Comparison of ENCODE assay signal across 23 mouse cellular contexts in genomic region chr15:95872447-95872846, GRCm38 (mm10).
A peak's percentile ranks its signal among the peaks of the same experiment; 100 is the strongest.
DNase-seq lines count a peak whose midpoint lies in the region; ATAC-seq and TF ChIP-seq lines count a peak whose summit lies in the region.
"Had no signal": no experiment of that assay in that cellular context is flagged by ENCODE, and none has a peak within 500 bp of the region (broad histone marks: within the 10 kb centered on the region; RNA-seq: fewer than 3 reads in every experiment).

No protein-coding gene starts in this region.

- intact Hi-C loops in left cerebral cortex, postnatal 36 days (cut with DNase I), result no loop called here

- WGBS in liver, embryonic 11.5 days, result 43% methylated on average over 8 of the region's 8 CpGs
- WGBS in liver, embryonic 14.5 days (ENCODE audit: insufficient replicate concordance), result 26% methylated on average over 8 of the region's 8 CpGs

- no peaks in the 10 kb centered on the region for H3K9me3 ChIP-seq in liver, embryonic 11.5 days (ENCODE audit: control insufficient read depth, low read length)
- H3K9me3 ChIP-seq in liver, embryonic 14.5 days (ENCODE audit: control insufficient read depth, low read length), result no peaks in the 10 kb centered on the region
- H3K9me3 ChIP-seq: embryonic facial prominence, embryonic 13.5 days; forebrain, embryonic 15.5 days; heart, embryonic 13.5 days; hindbrain, embryonic 12.5 days had no signal

- H3K36me3 ChIP-seq in liver, embryonic 11.5 days (ENCODE audit: control insufficient read depth, insufficient read depth, low read length), result no peaks in the 10 kb centered on the region
- H3K36me3 ChIP-seq in liver, embryonic 14.5 days (replicated peaks; ENCODE audit: control insufficient read depth, insufficient read depth, low read depth), result no peaks in the 10 kb centered on the region
- H3K36me3 ChIP-seq: embryonic facial prominence, embryonic 13.5 days; forebrain, embryonic 15.5 days; heart, embryonic 13.5 days; hindbrain, embryonic 12.5 days had no signal

- H3K4me3 ChIP-seq in liver, embryonic 11.5 days (ENCODE audit: low read depth, low read length), result no peak overlapping the region
- no peak overlapping the region for H3K4me3 ChIP-seq in liver, embryonic 14.5 days (ENCODE audit: insufficient read depth in 1 of 2, low read depth in 2 of 2, low read length in 2 of 2)
- H3K4me3 ChIP-seq: embryonic facial prominence, embryonic 13.5 days; forebrain, embryonic 15.5 days; hindbrain, embryonic 12.5 days had no signal

- peak overlapping the region; percentile 22; the same call in 1 of the 2 replicates for H3K27ac ChIP-seq in liver, embryonic 11.5 days (ENCODE audit: low read depth, low read length)
- H3K27ac ChIP-seq in liver, embryonic 14.5 days, result no peak overlapping the region
- H3K27ac ChIP-seq: embryonic facial prominence, embryonic 13.5 days; forebrain, embryonic 15.5 days; hindbrain, embryonic 12.5 days had no signal

- ATAC-seq in liver, embryonic 11.5 days (replicated peaks; ENCODE audit: low FRiP score), result peak; percentile 38; the same call in 1 of the 2 replicates
- peak; percentile 59 for ATAC-seq in common myeloid progenitor, adult 5-6 weeks (replicated peaks; ENCODE audit: low read depth, poor library complexity, severe bottlenecking)
- ATAC-seq in liver, embryonic 14.5 days (ENCODE audit: insufficient read depth), result peak; percentile 32; the same call in 1 of the 2 replicates
- ATAC-seq: activated CD4-positive, CD25-positive, alpha-beta regulatory T cell, adult 4 months; forebrain, embryonic 15.5 days; hindbrain, embryonic 16.5 days; inflammation-experienced regulatory T-cells, adult 6 months had no signal

- H3K9ac ChIP-seq in liver, embryonic 11.5 days (ENCODE audit: low read depth, low read length), result no peak overlapping the region
- H3K9ac ChIP-seq in liver, embryonic 14.5 days (replicated peaks), result no peak overlapping the region
- H3K9ac ChIP-seq: embryonic facial prominence, embryonic 13.5 days; forebrain, embryonic 15.5 days; hindbrain, embryonic 12.5 days had no signal

- no peaks in the 10 kb centered on the region for H3K27me3 ChIP-seq in liver, embryonic 11.5 days (replicated peaks; ENCODE audit: control insufficient read depth, insufficient read depth, low read length)
- no peaks in the 10 kb centered on the region for H3K27me3 ChIP-seq in liver, embryonic 14.5 days (ENCODE audit: control insufficient read depth, insufficient read depth, low read length)
- H3K27me3 ChIP-seq: CH12.LX; embryonic facial prominence, embryonic 13.5 days; forebrain, embryonic 15.5 days; heart, embryonic 13.5 days; hindbrain, embryonic 12.5 days; Patski had no signal

- DNase-seq in heart, adult 11 months, result peak; percentile 23
- no peak for DNase-seq in heart, postnatal 4 days
- DNase-seq in liver, embryonic 11.5 days (ENCODE audit: low spot score), result no peak
- no peak for DNase-seq in liver
- no peak for DNase-seq in liver, embryonic 14.5 days (ENCODE audit: low read depth in 3 of 3, low spot score in 3 of 3)
- DNase-seq in left cerebral cortex, postnatal 36 days (ENCODE audit: low spot score in 2 of 2), result no peak
- no peak for DNase-seq in neural tube, embryonic 10.5 days (ENCODE audit: extremely low spot score, low spot score)
- DNase-seq: adrenal gland, postnatal 14 days; cerebellum, adult 11-12 months; cerebellum, adult 9-10 months; cerebellum, postnatal 25 days; gastrocnemius, postnatal 10 days; heart, postnatal 36 days had no signal

- peaks cover 11% of the 10 kb centered on the region for H3K4me1 ChIP-seq in liver, embryonic 11.5 days (replicated peaks; ENCODE audit: control insufficient read depth, insufficient read depth, low read length)
- H3K4me1 ChIP-seq in liver, embryonic 14.5 days (replicated peaks; ENCODE audit: control insufficient read depth in 2 of 2, insufficient read depth in 2 of 2, low read length in 1 of 2), result peaks cover 10 to 15% of the 10 kb centered on the region in 2 experiments
- H3K4me1 ChIP-seq: forebrain, embryonic 15.5 days; hindbrain, embryonic 12.5 days had no signal

- no peak overlapping the region for H3K4me2 ChIP-seq in liver, embryonic 11.5 days
- H3K4me2 ChIP-seq in liver, embryonic 14.5 days (ENCODE audit: low read depth), result no peak overlapping the region
- H3K4me2 ChIP-seq: embryonic facial prominence, embryonic 13.5 days; forebrain, embryonic 15.5 days; hindbrain, embryonic 12.5 days had no signal

- no peak for TF ChIP-seq CTCF in liver, embryonic 14.5 days (IDR thresholded peaks at IDR 0.05; ENCODE audit: low read depth)

- no peak for TF ChIP-seq EP300 in liver, embryonic 14.5 days (IDR thresholded peaks at IDR 0.05; ENCODE audit: low read depth)
